Mouse (Mus musculus) thymus, postnatal 0 days (tissue): ENCODE data around the gene Eif4enif1. TPM values are rescaled to one million over a fixed set of nuclear protein-coding genes. Genes with fewer than 3 reads are reported as not detected.
"Not testable (repeated sequence)": the region's sequence is repeated elsewhere in the genome, so short reads cannot be mapped to it uniquely, and the experiment has no call there.

Experiments
- DNase-seq: peaks from one replicate; pipeline ENCODE4 v3.0.0-alpha.2; 2015; ENCODE audit warnings: low spot score
- polyA plus RNA-seq: library from polyadenylated mRNA; unstranded; fragments of >200 nt; fragmentation: Nextera tagmentation; extraction: Ambion mirVana; gene quantifications from 2 replicates; pipeline ENCODE4 v1.2.1, GENCODE M21; 2015

The Eif4enif1 gene
- polyA plus RNA-seq, result 26.9 and 29.6 TPM in 2 replicates

GRCm38 (mm10) chr11:3202231-3202701 is at the start of gene Eif4enif1:
Gene Eif4enif1, plus strand, starts transcription at chr11:3202392.
- peak; percentile 88 for DNase-seq

- DNase-seq, result peak; percentile 29
These were observed 48.4 kb upstream of the Eif4enif1 start for GRCm38 (mm10) chr11:3153666-3154397.

- not testable (repeated sequence) for DNase-seq
These were observed 45.2 kb upstream of the Eif4enif1 start for GRCm38 (mm10) chr11:3156991-3157390.

- not testable (repeated sequence) for DNase-seq
These were observed 44.2 kb upstream of the Eif4enif1 start for GRCm38 (mm10) chr11:3157996-3158395.

- not testable (repeated sequence) for DNase-seq
These were observed 43.4 kb upstream of the Eif4enif1 start for GRCm38 (mm10) chr11:3158800-3159199.

- DNase-seq, result peak; percentile 16
These were observed 40.8 kb upstream of the Eif4enif1 start for GRCm38 (mm10) chr11:3161370-3161769.

- peak; percentile 7 for DNase-seq
These were observed 39.8 kb upstream of the Eif4enif1 start for GRCm38 (mm10) chr11:3162236-3162897.

- peak; percentile 15 for DNase-seq
These were observed 39.1 kb upstream of the Eif4enif1 start for GRCm38 (mm10) chr11:3163122-3163521.

- DNase-seq, result not testable (repeated sequence)
These were observed 38.5 kb upstream of the Eif4enif1 start for GRCm38 (mm10) chr11:3163661-3164060.

- peak; percentile 17 for DNase-seq
These were observed 36.9 kb upstream of the Eif4enif1 start for GRCm38 (mm10) chr11:3165210-3165782.

GRCm38 (mm10) chr11:3166321-3166720 is 35.9 kb upstream of the Eif4enif1 start:
- peak; percentile 9 for DNase-seq

GRCm38 (mm10) chr11:3167129-3167528 is 35.1 kb upstream of the Eif4enif1 start:
- DNase-seq, result not testable (repeated sequence)

GRCm38 (mm10) chr11:3167571-3168001 is 34.6 kb upstream of the Eif4enif1 start:
- peak; percentile 1 for DNase-seq

GRCm38 (mm10) chr11:3169042-3169441 is 33.1 kb upstream of the Eif4enif1 start:
- DNase-seq, result not testable (repeated sequence)

GRCm38 (mm10) chr11:3171931-3172330 is 30.3 kb upstream of the Eif4enif1 start:
- not testable (repeated sequence) for DNase-seq

- DNase-seq, result not testable (repeated sequence)
These were observed 29.7 kb upstream of the Eif4enif1 start for GRCm38 (mm10) chr11:3172526-3172925.

- DNase-seq, result peak; percentile 19
These were observed 28.5 kb upstream of the Eif4enif1 start for GRCm38 (mm10) chr11:3173425-3174318.

GRCm38 (mm10) chr11:3178968-3179725 is 23.0 kb upstream of the Eif4enif1 start:
- not testable (repeated sequence) for DNase-seq

GRCm38 (mm10) chr11:3179726-3180092 is 22.5 kb upstream of the Eif4enif1 start:
- DNase-seq, result not testable (repeated sequence)

GRCm38 (mm10) chr11:3180510-3181160 is 21.6 kb upstream of the Eif4enif1 start:
- DNase-seq, result not testable (repeated sequence)
